Mouse (Mus musculus) midbrain, embryonic 14.5 days (tissue): ENCODE results near the gene Slc7a6. TPM values are rescaled to one million over a fixed set of nuclear protein-coding genes. Genes with fewer than 3 reads are reported as not detected.

ENCODE experiments used
- ATAC-seq: fragments of 200-750 bp; cut with Nextera tagmentation; 2 replicates; pipeline ENCODE4 v1.8.0; 2017; ENCODE audit warnings: moderate number of reproducible peaks, moderate library complexity; ENCODE audit not compliant: low FRiP score, low TSS enrichment
- DNase-seq: peaks from one replicate; pipeline ENCODE4 v3.0.0-alpha.2; 2015
- H3K27ac ChIP-seq: fragments of 300-500 bp; sonication (generic); replicated peaks from 2 replicates; pipeline ENCODE4 v1.5.1; 2014; ENCODE audit warnings: mild to moderate bottlenecking, low read depth, low read length, moderate library complexity
- H3K27me3 ChIP-seq: fragments of 300-500 bp; sonication (generic); 2 replicates; pipeline ENCODE4 v1.6.1; 2014; ENCODE audit warnings: low read length, control low read depth, mixed read lengths; ENCODE audit not compliant: control insufficient read depth, insufficient read depth
- H3K36me3 ChIP-seq: fragments of 300-500 bp; sonication (generic); 2 replicates; pipeline ENCODE4 v1.6.1; 2014; ENCODE audit warnings: low read length, control low read depth; ENCODE audit not compliant: control insufficient read depth, insufficient read depth
- H3K4me1 ChIP-seq: fragments of 300-500 bp; sonication (generic); 2 replicates; pipeline ENCODE4 v1.6.1; 2014; ENCODE audit warnings: mild to moderate bottlenecking, antibody characterized with exemption, low read length, control low read depth; ENCODE audit not compliant: control insufficient read depth, insufficient read depth
- H3K4me2 ChIP-seq: fragments of 300-500 bp; sonication (generic); 2 replicates; pipeline ENCODE4 v1.6.1; 2014; ENCODE audit warnings: mild to moderate bottlenecking, low read length, moderate library complexity
- H3K4me3 ChIP-seq: fragments of 300-500 bp; sonication (generic); replicated peaks from 2 replicates; pipeline ENCODE4 v1.5.1; 2014; ENCODE audit warnings: low read depth, low read length
- H3K9ac ChIP-seq: fragments of 300-500 bp; sonication (generic); replicated peaks from 2 replicates; pipeline ENCODE4 v1.6.1; 2014; ENCODE audit warnings: mild to moderate bottlenecking, low read length, moderate library complexity
- H3K9me3 ChIP-seq: fragments of 300-500 bp; sonication (generic); 2 replicates; pipeline ENCODE4 v1.6.1; 2016; ENCODE audit warnings: low read length, control low read depth, mixed read lengths; ENCODE audit not compliant: control insufficient read depth
- WGBS: fragments of 180-500 bp; shearing (Covaris S2); extraction: QIAGEN DNeasy Blood & Tissue Kit; methylation state at CpG from one replicate; pipeline ENCODE4 v1.1.7; 2014; 5-methylcytosine and 5-hydroxymethylcytosine counted together
- polyA plus RNA-seq: library from polyadenylated mRNA; unstranded; fragments of >200 nt; fragmentation: Nextera tagmentation; extraction: Ambion mirVana; gene quantifications from 2 replicates; pipeline ENCODE4 v1.2.1, GENCODE M21; 2014

The Slc7a6 gene
- 76.1 and 77.8 TPM in 2 replicates for polyA plus RNA-seq

DNA sequence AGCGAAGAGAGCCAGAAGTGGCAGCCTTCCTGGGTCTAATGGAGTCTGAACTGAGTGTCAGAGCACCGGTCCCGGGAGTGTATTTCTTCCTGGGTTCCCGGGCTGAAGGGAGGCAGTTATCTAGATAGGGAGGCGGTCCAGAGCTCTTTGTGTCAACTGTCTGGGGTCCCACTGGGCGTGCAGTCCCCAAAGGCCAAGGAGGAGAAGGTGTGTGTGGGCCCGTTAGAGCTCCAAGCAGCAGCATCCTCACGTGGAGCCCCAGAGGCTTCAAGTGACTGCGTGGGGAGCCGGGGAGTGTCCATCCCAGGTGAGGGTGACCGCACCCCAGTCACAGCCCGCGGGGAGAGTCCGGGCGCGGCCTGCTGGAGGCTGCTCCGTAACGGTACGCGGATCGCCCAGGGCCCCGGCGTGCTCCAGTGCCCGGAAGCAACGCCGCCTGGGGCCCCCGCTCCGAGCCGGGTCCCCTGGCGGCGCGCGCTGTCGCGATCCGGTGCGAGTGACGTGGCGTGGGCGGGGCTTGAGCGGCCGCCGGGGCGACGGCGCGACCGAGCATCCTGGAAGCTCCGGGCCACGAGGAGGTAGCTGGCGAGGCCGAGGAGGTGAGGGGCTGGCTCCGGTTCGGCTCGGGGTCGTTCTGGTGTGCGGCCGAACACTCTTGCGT is at the start of gene Slc7a6:
Gene Slc7a6, plus strand, starts transcription at position 502 of the 661 bp plus-strand sequence.
- peak; percentile 85 for ATAC-seq
- peaks cover 8% of the 10 kb centered on the region for H3K4me1 ChIP-seq
- H3K27ac ChIP-seq: peak within 1 kb of the TSS; percentile 95
- H3K9me3 ChIP-seq: no peaks in the 10 kb centered on the region
- DNase-seq: peak; percentile 94
- peak within 1 kb of the TSS; percentile 77 for H3K4me3 ChIP-seq
- under 1% methylated on average over 58 of the region's 59 CpGs for WGBS
- H3K36me3 ChIP-seq: peaks cover 6% of the 10 kb centered on the region
- H3K9ac ChIP-seq: peak within 1 kb of the TSS; percentile 93
- H3K27me3 ChIP-seq: no peaks in the 10 kb centered on the region
- H3K4me2 ChIP-seq: peak within 1 kb of the TSS; percentile 92

DNA sequence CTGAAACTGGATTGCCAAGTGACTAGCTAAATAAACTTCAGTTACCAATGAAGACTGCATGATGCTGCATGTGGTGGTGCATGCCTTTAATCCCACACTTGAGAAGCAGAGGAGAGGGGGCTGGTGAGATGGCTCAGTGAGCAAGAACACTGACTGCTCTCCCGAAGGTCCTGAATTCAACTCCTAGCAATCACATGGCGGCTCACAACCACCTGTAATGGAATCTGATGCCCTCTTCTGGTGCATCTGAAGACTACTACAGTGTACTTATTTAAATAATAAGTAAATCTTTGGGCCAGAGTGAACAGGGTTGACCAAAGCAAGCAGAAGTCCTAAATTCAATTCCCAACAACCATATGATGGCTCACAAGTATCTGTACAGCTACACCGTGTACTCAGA is 45.2 kb upstream of the Slc7a6 start:
- no peak overlapping the region for H3K9ac ChIP-seq
- peaks cover 29% of the 10 kb centered on the region for H3K36me3 ChIP-seq
- H3K9me3 ChIP-seq: no peaks in the 10 kb centered on the region
- DNase-seq: no peak
- ATAC-seq: no peak
- no peak overlapping the region for H3K4me3 ChIP-seq
- H3K27me3 ChIP-seq: no peaks in the 10 kb centered on the region
- H3K4me1 ChIP-seq: no peaks in the 10 kb centered on the region
- 80% methylated on average over 3 of the region's 3 CpGs for WGBS
- H3K4me2 ChIP-seq: no peak overlapping the region
- H3K27ac ChIP-seq: no peak overlapping the region

DNA sequence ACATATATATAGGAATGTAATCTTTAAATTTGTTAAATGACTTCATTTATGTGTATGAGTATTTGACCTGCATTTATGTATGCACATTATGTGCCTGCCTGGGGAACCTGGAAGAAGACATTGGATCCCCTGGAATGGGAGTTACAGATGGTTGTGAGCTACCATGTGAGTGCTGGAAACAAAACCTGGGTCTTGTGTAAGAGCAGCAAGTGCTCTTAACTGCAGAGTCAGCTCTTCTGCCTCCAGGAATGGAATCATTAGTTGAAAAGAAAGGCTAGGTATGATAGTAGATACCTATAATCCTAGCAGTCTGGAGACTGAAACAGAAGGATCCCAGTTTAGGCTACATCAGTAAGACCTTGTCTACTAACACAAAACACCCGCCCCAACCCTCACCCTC is 42.6 kb upstream of the Slc7a6 start:
- peaks cover 30% of the 10 kb centered on the region for H3K36me3 ChIP-seq
- DNase-seq (no peak), ATAC-seq (no peak)
- no peak overlapping the region for H3K4me3 ChIP-seq
- no peaks in the 10 kb centered on the region for H3K27me3 ChIP-seq
- H3K4me1 ChIP-seq: no peaks in the 10 kb centered on the region
- no peak overlapping the region for H3K27ac ChIP-seq
- H3K9ac ChIP-seq: no peak overlapping the region
- H3K4me2 ChIP-seq: no peak overlapping the region
- no peaks in the 10 kb centered on the region for H3K9me3 ChIP-seq
- WGBS: 100% methylated on average over 1 of the region's 1 CpGs

DNA sequence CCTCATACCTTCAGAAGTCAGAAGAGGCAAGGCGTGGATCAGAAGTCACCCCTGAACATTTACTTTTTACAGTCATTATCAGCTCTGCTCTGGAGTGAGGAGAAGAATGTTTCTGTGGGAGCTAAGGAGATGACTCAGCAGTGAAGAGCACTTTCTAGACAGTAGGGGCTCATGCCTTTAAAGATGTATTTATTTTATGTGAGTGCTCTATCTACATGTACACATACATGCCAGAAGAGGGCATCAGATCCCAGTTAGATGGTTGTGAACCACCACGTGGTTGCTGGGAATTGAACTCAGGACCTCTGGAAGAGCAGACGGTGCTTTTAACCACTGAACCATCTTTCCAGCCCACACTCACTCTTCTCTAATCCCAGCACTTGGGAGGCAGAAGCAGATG is 41.6 kb upstream of the Slc7a6 start:
- H3K4me2 ChIP-seq: no peak overlapping the region
- H3K9me3 ChIP-seq: no peaks in the 10 kb centered on the region
- ATAC-seq (no peak), DNase-seq (no peak)
- no peak overlapping the region for H3K9ac ChIP-seq
- no peaks in the 10 kb centered on the region for H3K4me1 ChIP-seq
- no peak overlapping the region for H3K27ac ChIP-seq
- WGBS: 81% methylated on average over 3 of the region's 3 CpGs
- no peaks in the 10 kb centered on the region for H3K27me3 ChIP-seq
- H3K36me3 ChIP-seq: peaks cover 28% of the 10 kb centered on the region
- H3K4me3 ChIP-seq: no peak overlapping the region

DNA sequence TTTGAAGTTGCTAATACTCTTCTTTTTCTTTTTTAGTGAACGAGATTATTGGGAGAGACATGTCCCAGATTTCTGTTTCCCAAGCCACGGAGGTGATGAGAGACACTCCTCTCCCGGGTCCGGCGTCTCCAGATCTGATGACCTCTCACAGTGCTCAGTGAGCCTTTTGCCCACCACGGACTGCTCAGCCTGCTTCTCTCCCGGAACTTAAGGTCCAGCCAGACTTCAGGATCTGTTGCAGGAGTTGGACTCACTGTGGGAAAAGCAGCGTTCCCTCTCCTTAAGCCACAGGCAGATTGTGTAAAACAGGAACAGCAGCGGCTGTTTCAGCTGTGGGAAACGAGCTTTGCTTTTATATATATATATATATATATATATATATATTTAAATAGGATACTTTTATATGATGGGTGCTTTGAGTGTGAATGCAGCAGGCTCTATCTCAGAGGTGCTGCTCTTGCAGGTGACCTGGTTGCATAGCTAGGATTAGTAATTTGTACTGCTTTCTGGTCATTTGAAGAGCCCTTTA is 40.7 kb upstream of the Slc7a6 start:
- no peak overlapping the region for H3K27ac ChIP-seq
- no peaks in the 10 kb centered on the region for H3K4me1 ChIP-seq
- H3K9me3 ChIP-seq: no peaks in the 10 kb centered on the region
- no peak overlapping the region for H3K9ac ChIP-seq
- WGBS: 91% methylated on average over 10 of the region's 10 CpGs
- H3K4me3 ChIP-seq: no peak overlapping the region
- peaks cover 35% of the 10 kb centered on the region for H3K36me3 ChIP-seq
- no peak for DNase-seq
- ATAC-seq: no peak
- H3K27me3 ChIP-seq: no peaks in the 10 kb centered on the region
- no peak overlapping the region for H3K4me2 ChIP-seq

DNA sequence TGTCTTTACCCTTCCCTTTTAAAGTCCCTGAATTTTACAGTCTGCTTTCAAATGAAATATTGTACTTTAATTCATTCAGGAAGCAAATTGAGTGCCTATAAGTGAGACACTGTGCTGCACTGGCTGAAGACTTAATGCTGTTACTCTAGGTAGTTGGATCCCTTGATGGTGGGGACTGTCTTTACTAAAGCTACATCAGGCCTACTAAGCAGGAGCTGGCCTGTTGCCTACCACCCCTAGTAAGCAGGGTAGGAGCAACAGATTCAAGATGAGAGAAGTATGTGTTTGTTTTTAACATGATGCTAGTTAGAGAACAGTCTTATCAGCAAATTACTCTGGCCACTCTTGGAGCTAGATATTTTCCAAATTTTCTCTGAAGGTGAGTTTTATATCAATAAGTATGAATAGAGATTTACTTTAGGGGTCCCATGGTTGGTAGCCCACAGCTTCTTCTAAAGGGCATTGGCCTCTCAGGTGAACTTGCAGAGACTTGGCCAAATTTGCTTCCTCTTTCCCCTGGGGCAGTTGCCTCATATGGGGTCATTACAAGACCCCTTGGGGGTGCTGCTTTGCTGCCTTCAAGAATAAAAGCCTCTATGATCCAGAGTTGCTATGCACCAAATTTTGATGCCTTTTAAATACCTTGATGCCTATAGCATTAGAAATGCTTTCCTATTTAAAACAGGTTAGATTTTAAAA is 39.3 kb upstream of the Slc7a6 start:
- Histone ChIP-seq H3K9ac (no peak overlapping the region), H3K36me3 (peaks cover 37% of the 10 kb centered on the region), H3K27me3 (peaks cover 8% of the 10 kb centered on the region), H3K9me3 (no peaks in the 10 kb centered on the region), H3K4me2 (no peak overlapping the region), H3K4me1 (no peaks in the 10 kb centered on the region), H3K4me3 (no peak overlapping the region), H3K27ac (no peak overlapping the region)
- DNase-seq (no peak), ATAC-seq (no peak)

DNA sequence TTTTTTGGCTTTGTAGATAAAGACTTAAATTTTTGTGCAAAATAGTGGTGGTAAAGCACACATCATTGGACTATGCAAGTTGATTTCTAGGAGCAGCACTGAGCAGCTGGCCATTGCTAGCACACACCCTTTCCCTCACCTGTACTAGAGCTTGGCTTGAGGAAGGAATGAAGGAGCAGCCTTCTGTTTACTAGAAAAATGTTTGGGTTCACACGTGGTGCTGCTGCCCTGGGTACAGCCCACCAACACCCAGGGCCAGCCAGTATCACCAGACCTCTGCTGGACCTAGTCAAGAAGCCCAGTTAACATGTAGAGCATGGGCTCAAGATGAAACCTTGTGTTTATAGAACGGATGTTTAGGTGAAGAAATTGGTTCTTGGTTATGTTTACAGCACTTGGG is 38.7 kb upstream of the Slc7a6 start:
- Histone ChIP-seq H3K27me3 (peaks cover 15% of the 10 kb centered on the region), H3K9ac (no peak overlapping the region), H3K4me1 (no peaks in the 10 kb centered on the region), H3K4me2 (no peak overlapping the region), H3K27ac (no peak overlapping the region), H3K4me3 (no peak overlapping the region), H3K9me3 (no peaks in the 10 kb centered on the region), H3K36me3 (peaks cover 37% of the 10 kb centered on the region)
- DNase-seq (no peak), ATAC-seq (no peak)
- 91% methylated on average over 2 of the region's 2 CpGs for WGBS

DNA sequence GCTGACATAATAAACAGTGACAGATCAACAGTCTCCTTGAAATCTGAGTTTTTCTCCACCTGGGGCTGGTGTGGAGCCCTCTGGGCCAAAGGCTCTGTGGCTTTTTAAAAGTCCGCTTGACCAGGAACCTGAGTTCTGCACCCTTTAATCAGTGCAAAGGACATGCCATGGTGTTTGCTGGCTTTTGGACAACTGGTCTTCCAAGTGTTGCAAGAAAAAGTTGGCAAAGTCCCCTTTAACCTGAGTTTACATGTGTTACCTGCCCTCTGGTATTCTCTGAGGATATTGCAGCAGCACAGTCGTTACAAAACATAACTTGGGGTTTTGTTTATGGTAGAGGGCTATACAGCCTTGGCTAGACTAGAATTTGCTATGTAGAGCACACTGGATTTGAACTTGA is 38.2 kb upstream of the Slc7a6 start:
- ATAC-seq: no peak
- H3K27ac ChIP-seq: no peak overlapping the region
- H3K36me3 ChIP-seq: peaks cover 37% of the 10 kb centered on the region
- no peaks in the 10 kb centered on the region for H3K4me1 ChIP-seq
- H3K4me2 ChIP-seq: no peak overlapping the region
- H3K4me3 ChIP-seq: no peak overlapping the region
- no peak for DNase-seq
- H3K27me3 ChIP-seq: peaks cover 20% of the 10 kb centered on the region
- H3K9ac ChIP-seq: no peak overlapping the region
- WGBS: 89% methylated on average over 2 of the region's 2 CpGs
- H3K9me3 ChIP-seq: no peaks in the 10 kb centered on the region

DNA sequence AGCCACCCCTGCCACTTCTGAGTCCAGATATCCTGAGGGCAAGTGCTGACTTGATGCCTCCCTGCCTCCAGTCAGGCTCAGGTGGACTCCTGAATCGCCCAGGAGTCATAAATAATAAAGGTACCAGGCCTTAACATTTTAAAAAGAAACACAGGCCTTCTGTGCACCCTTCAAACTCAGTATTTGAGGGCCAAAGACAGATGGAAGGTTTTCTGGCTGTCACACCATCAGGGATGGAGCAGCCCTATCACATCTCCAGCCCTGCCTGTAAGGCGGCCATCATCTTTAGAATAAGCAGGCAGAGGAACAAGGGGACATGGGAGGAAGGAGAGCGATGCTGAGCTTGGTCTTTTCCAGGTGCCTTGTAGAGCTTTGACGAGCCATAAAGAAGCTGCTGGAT is 37.6 kb upstream of the Slc7a6 start:
- 91% methylated on average over 4 of the region's 4 CpGs for WGBS
- ATAC-seq (no peak), DNase-seq (no peak)
- peaks cover 37% of the 10 kb centered on the region for H3K36me3 ChIP-seq
- H3K9ac ChIP-seq: no peak overlapping the region
- peaks cover 25% of the 10 kb centered on the region for H3K27me3 ChIP-seq
- H3K4me1 ChIP-seq: peaks cover 4% of the 10 kb centered on the region
- H3K4me3 ChIP-seq: no peak overlapping the region
- H3K4me2 ChIP-seq: no peak overlapping the region
- no peak overlapping the region for H3K27ac ChIP-seq
- H3K9me3 ChIP-seq: no peaks in the 10 kb centered on the region
